Mouse (Mus musculus) cortical plate, adult 2 months (tissue): ENCODE data around the gene Arnt2.

ENCODE experiments used
- CTCF ChIP-seq: fragments of 200-500 bp; IDR thresholded peaks from 2 replicates; pipeline ENCODE4 v1.5.1; 2011; ENCODE audit warnings: mild to moderate bottlenecking, control low read depth, low read length; ENCODE audit not compliant: insufficient read depth; ENCODE audit errors: extremely low read depth
- POLR2A ChIP-seq: fragments of 200-500 bp; IDR thresholded peaks from 2 replicates; pipeline ENCODE4 v1.6.1; 2011; ENCODE audit warnings: mild to moderate bottlenecking, low read length, control low read depth; ENCODE audit not compliant: insufficient read depth; ENCODE audit errors: extremely low read depth

GRCm38 (mm10) chr7:84310909-84311311 is 99.1 kb downstream of the Arnt2 start:
- TF ChIP-seq CTCF (no peak), POLR2A (no peak)
